Mouse (Mus musculus) MN1 (cell line): ENCODE data around the gene Sipa1.
"Not testable (repeated sequence)": the region's sequence is repeated elsewhere in the genome, so short reads cannot be mapped to it uniquely, and the experiment has no call there.

Experiments used
- DNase-seq: peaks from one replicate; pipeline ENCODE4 v3.0.0-alpha.2; 2016; ENCODE audit warnings: low spot score

Sipa1 gene

GRCm38 (mm10) chr19:5662981-5663913 is at the start of gene Sipa1:
Gene Sipa1, minus strand, starts transcription at chr19:5663707.
- DNase-seq: peak; percentile 80

GRCm38 (mm10) chr19:5713255-5713654 is 49.7 kb upstream of the Sipa1 start:
- no peak for DNase-seq

GRCm38 (mm10) chr19:5711907-5712460 is 48.5 kb upstream of the Sipa1 start:
- DNase-seq: no peak

- no peak for DNase-seq
Measured at GRCm38 (mm10) chr19:5711218-5711617, 47.7 kb upstream of the Sipa1 start.

- no peak for DNase-seq
Measured at GRCm38 (mm10) chr19:5710581-5710980, 47.1 kb upstream of the Sipa1 start.

GRCm38 (mm10) chr19:5710068-5710467 is 46.6 kb upstream of the Sipa1 start:
- DNase-seq: no peak

GRCm38 (mm10) chr19:5704801-5705571 is 41.5 kb upstream of the Sipa1 start:
- no peak for DNase-seq

- no peak for DNase-seq
Measured at GRCm38 (mm10) chr19:5704163-5704800, 40.8 kb upstream of the Sipa1 start, which contains the start of gene Kcnk7. Gene Kcnk7, plus strand, starts transcription at chr19:5704367.

GRCm38 (mm10) chr19:5695849-5696462 is 32.4 kb upstream of the Sipa1 start:
- no peak for DNase-seq

- DNase-seq: no peak
Measured at GRCm38 (mm10) chr19:5693801-5694200, 30.3 kb upstream of the Sipa1 start.

GRCm38 (mm10) chr19:5692913-5693396 is 29.4 kb upstream of the Sipa1 start:
- peak; percentile 26 for DNase-seq

GRCm38 (mm10) chr19:5692086-5692912 is 28.8 kb upstream of the Sipa1 start:
- DNase-seq: no peak

GRCm38 (mm10) chr19:5691601-5692000 is 28.1 kb upstream of the Sipa1 start:
- DNase-seq: no peak

- no peak for DNase-seq
Measured at GRCm38 (mm10) chr19:5690343-5690735, 26.8 kb upstream of the Sipa1 start.

GRCm38 (mm10) chr19:5689565-5690342 is 26.2 kb upstream of the Sipa1 start:
- DNase-seq: peak; percentile 76

- DNase-seq: no peak
Measured at GRCm38 (mm10) chr19:5689088-5689428, 25.6 kb upstream of the Sipa1 start.

- peak; percentile 95 for DNase-seq
Measured at GRCm38 (mm10) chr19:5688200-5689087, 24.9 kb upstream of the Sipa1 start, which contains the start of the genes Map3k11 and Pcnx3. Gene Map3k11, plus strand, starts transcription at chr19:5688742. Gene Pcnx3, minus strand, starts transcription at chr19:5688908.

GRCm38 (mm10) chr19:5687738-5688137 is 24.2 kb upstream of the Sipa1 start:
- DNase-seq: no peak

GRCm38 (mm10) chr19:5686954-5687353 is 23.4 kb upstream of the Sipa1 start:
- not testable (repeated sequence) for DNase-seq
